Mouse (Mus musculus) WW6 (cell line): ENCODE data around the gene Cnn1.
"Not testable (repeated sequence)": the region's sequence is repeated elsewhere in the genome, so short reads cannot be mapped to it uniquely, and the experiment has no call there.

ENCODE experiments used
- DNase-seq: peaks from one replicate; pipeline ENCODE4 v3.0.0-alpha.2; 2013; ENCODE audit warnings: low read depth, low spot score

The Cnn1 gene

DNA sequence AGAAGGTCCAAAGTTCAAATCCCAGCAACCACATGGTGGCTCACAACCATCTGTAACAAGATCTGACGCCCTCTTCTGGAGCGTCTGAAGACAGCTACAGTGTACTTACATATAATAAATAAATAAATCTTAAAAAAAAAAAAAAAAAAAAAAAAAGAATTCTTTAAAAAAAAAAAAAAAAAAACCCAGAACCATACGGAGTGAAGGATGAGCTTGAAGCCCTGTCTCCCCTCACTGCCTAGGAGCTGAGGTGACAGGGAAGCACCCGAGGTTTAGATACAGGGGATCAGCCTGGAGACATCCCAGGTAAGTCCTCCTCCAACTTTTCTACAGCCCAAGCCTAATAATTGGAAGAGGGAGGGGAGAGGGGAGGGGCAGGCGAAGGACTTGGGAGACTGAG, 23.2 kb upstream of the Cnn1 start:
- not testable (repeated sequence) for DNase-seq

DNA sequence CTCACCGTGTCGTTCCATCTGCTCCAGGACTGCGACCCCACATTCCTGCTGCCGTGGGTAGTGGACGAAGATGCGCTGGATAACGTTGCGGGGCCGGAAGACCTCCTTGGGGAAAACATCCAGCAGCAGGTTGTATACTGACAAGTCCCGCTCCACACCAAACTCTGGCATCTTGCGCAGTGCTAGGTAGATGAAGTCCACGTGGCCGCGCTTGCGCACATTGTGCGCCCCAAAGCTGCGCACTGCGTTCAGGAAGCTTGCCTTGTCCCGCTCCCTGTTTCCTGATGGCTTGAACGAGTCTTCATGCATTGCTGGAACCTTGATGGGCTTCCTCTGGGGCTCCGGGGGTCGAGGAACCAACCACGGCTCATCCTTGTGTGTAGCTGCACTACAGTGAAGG, 22.8 kb upstream of the Cnn1 start:
- no peak for DNase-seq

DNA sequence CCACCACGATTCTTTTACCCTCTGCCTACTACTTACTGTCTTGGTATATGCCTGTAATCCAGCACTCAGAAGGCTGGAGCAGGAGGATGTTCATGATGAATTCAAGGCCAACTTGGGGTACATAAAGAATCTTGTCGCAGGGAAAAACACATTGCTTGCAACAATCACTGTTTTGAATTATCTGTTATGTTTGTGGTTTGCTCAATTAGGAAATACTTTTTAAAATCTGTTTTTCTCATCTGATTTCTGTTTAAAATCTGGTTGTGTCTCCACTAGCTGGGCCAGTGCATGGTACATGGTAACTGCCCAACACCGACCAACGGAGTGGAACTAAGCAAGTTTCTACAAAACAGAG, 14.4 kb upstream of the Cnn1 start:
- no peak for DNase-seq

DNA sequence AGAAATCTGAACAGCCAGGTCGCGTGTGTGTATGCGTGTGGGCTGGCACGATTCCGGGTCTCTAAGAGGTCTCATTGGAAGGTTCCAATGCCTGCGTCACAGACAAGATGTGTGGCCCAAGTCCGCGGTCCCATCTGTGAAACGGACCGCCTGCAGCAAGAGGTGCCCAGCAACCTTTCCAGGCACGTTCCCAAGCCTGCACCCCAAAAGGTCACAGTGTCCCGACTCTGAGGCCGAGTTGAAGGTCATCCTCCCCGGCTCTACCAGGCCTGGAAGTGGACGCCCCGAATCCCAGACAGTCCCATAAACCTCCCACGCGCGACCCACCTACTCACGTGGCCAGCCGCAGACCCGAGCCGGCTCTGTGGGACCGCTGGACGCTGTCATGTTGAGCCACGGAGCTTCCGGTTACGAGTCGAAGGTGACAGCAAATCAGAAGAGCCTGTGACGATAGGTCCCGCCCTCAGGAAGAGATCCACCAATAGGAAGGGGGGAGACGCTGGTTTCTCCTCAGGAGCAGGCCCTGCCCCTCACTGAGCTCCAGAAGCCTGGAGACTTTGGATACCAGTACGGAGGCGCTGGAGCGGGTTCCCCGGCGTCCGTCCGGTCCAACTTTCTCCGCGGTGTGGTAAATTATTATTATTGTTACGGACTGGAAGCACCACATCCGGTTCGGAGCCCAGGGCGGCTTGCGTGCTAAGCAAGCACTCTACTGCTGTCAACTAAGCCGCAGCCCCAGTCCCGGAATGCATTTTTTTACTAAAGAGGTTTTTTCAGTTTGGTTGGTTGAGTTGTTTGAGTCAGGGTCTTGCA, 13.8 kb upstream of the Cnn1 start, which contains the start of gene Ecsit:
Gene Ecsit, minus strand, starts transcription at position 417 of the 813 bp plus-strand sequence.
- peak; percentile 85 for DNase-seq

DNA sequence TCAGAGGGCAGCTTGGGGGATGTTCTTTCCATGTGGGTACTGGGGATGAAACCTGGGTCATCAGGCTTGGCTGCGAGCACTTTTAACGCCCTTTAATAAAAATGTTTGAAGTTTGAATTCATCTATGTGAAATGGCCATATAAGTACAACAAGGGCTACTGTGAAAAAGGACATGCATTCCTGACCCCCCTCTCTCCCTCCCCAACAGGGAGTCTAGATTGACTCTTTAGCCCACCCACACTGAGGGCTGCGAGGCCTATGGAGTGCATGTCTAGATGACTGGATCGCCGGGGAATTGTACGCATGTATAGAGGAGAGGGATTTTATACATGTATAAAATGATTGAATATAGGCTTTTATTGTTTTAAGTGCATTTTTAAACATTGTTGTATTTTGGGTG, 13.0 kb upstream of the Cnn1 start:
- DNase-seq = no peak

DNA sequence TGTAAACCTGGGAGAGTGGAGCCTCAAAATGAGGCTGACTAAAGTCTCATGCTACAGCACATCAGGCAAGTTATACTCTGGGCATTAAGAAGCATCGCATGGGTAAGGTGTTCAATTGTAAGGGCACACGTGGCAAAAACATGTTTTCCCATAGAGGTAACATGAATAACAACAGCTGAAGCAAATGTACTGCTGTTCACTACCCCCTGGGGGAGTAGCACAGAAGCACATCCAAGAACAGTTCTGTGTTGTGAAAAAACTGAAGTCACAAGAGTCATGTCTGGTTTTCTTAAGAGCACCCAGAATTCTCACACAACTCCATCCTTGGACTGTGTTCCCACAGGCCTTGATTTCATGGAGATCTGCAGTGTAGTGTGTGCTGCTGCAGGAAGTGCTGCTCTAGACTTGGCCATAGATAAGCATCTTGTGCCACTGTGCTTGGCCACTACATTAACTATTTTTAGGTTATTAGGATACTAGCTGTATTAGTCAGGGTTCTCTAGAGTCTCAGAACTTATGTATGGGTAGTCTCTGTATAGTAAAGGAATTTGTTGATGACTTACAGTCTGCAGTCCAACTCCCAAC, 11.9 kb upstream of the Cnn1 start:
- DNase-seq = no peak

DNA sequence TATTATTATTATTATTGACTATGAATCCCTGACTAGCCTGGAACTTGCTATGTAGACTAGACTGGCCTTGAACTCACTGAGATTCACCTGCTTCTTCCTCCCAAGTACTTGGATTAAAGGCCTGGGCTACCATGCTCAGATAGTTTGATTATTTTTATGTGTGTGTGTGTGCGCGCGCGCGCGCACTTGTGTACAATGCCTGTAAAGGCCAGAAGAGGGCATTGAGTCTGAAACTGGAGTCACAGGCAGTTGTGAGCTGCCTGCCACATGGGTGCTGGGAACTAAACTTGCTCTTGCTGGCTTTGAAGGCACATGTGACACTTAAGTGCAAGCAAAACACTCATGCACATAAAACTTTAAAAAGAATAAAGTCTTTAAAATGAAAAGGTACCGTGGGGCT, 9.7 kb upstream of the Cnn1 start:
- no peak for DNase-seq

DNA sequence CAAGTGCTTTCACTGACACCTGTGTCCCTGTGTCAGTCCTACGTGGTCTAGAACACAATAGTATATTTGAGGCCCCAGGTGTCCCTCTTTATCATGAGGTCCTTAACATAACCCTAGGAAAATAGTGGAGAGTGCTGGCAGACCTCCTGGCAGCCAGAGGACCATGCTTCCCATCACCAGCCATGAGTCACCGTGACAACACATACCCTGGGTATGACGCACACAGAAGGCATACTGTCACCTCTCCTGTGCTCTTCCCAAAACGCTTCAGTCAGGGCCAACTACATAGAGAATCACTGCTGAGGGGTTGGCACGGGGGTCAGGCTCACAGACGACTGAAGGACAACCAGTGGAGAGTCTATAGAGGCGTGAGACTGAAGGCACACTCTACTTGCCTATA, 9.0 kb upstream of the Cnn1 start:
- DNase-seq = no peak

DNA sequence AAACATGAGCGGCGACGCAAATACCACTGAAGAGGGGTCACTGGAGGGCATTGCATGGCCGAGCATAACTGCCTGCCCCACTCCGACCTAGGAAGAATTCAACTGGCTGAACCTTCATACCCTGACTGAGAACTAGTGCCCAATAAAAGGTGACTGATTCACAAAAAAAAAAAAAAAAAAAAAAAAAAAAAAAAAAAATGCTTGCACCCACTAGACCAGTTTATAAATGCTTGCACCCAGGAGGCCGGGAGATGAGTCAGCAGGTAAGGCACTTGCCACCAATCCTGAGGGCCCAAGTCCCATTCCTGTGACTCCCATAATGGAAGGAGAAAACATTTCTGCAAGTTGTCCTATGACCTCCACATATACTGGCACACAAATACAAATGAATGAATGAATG, 6.3 kb upstream of the Cnn1 start:
- DNase-seq = no peak

DNA sequence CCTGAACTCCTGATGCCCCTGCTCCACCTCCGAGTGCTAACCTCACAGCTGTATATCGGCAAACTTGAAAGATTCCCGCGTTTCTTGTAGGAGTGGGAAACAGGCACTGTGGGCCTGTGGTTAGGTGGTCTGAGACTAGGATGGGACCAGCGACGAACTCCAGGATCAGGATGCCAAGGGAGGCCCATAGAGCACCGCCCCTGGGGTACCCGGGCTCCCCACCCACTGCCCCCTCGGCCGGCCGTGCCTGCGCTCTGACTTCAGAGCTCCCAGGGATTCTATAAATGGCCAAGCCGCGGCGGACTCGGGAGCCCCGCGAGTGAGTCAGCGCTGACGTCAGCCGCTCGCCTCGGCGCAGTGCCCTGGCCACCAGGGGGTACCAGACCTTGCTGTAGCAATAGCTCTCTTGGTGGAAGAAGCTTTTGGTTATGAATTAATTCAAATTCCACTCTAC, 3.1 kb upstream of the Cnn1 start:
- DNase-seq = peak; percentile 42

DNA sequence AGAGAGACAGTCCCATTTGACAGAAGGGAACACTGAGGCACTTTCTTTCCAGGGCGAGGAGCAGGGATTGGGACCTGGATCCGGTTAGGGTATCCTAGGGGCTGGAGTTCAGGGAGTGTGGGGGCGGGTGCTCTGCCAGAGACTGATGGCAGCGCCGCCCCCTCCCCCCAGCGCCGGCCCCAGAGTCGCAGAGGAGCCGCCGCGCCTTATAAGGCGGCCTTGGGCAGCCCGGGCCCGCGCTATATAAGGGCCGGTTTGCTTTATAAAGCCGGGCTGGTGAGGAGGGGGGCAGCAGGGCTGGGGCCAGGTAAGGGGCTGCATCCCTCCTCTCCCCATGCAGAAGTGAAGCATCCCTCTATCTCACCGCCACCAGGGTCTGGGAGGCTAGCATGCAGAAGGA, 906 bp downstream of the Cnn1 start:
- no peak for DNase-seq

DNA sequence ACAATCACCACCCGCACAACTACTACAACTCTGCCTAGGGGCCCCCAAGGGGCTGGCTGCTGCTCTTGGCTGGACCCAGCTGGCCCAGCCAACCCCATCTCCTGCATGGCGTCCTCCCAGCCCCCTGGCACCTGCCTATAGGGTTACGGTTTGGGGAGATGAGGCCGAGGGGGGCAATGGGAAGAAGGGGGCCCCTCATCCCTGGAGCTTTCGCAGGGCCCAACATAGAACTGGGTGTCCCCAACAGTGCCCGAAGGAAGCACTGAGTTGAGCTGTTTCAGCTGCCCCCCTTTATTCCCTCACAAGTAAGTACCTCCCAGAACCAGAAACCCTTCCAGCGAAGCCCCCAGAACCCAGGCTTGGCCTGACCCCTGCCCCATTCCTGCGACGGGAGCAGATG, 9.2 kb downstream of the Cnn1 start:
- DNase-seq = no peak

DNA sequence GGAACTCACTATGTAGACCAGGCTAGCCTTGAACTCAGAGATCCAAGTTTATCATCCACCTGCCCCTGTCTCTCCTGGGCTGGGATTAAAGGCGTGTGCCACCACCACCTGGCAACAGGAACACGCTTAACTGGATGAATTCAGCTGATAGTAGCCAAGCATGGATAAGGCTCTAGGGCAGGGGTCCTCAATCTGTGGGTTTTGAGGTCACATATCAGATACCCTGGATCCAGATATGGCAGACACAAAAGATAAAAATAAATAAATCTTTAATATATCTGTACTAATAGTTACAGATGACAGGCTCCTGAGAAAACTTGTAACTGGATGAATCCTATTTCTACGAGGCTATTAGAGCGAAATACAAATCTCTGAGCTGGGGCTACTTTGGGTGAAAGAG, 16.6 kb downstream of the Cnn1 start:
- DNase-seq = no peak

DNA sequence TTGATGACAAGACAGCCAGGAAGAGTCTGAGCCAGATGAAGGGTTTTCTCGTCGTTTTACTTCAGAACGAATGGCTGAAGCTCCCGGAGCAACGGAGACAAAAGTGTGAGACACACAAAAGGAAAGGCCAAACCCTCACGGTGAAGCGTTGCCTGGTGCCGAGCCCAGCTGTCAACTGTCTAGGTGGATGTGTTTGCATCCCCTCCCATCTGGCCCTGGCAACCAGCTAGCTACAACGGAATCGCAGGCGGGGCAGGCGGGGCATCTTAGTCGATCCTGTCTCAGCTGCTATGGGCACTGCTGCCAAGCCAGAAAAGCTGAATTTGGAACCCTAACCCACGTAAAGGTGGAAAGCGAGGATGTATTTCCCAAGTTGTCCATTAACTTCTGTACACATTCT, 17.1 kb downstream of the Cnn1 start:
- no peak for DNase-seq

DNA sequence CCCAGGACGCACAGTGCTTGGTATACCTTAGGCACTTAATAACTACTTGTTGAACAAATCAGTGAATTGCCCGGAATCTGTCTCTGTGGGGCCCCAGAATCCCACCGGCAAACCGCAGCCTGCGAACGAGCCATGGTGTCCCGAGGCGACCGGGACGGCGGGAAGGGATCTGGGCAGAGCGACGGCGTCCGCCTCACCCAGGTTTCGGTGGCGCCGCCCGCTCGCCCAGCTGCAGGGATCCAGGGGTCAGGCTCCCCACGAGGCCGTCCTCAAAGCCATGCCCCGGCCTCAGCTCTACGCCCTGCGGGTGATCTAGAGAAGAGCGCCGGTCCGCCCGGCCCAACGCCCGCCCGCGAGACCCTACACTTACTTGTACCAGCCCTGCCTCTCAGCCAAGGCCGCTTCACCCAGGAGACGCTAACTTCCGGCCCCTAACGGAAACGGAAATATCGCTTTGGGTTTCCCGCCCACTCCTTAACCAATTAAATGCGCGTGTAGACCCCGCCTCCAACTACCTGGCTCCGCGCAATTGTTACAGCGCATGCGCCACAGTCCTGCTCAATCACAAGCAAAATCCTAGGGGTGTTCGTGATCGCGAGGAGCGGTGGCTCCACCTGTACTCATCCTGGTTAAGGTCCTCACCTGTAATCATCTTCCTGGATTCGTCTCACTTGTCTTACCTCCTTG, 17.9 kb downstream of the Cnn1 start, which contains the start of gene Elof1:
Gene Elof1, minus strand, starts transcription at position 433 of the 687 bp plus-strand sequence.
- DNase-seq = peak; percentile 94

DNA sequence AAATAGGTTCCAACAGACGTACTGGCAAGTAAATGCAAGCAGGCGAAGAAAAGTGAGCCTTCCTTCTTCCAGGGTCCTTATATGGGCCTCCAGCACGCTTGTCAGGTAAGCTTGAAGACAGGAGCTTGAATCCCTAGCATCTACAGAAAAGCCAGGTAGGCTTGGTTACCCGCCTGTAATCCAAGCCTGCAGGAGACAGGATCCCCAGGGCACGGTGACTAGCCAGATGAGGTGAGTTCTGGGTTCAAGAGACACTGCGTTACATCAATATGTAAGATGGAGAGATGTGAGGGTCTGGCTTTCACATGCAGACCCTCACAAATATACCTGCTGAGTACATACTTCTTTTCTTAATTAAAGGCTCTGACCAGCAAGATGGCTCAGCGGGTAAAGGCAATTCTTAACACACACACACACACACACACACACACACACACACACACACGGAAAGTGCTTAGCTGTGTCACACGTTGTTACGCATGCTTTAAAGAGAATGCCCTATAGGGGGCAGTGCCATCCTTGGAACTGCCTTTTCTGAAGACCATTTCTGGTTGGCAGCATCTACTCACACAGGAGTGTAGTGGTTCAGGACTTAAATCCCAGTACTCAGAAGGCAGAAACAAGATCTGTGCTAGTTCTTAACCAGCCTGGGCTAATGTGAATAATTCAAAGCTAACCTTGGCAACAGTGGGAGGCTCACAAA, 18.9 kb downstream of the Cnn1 start:
- DNase-seq = no peak

DNA sequence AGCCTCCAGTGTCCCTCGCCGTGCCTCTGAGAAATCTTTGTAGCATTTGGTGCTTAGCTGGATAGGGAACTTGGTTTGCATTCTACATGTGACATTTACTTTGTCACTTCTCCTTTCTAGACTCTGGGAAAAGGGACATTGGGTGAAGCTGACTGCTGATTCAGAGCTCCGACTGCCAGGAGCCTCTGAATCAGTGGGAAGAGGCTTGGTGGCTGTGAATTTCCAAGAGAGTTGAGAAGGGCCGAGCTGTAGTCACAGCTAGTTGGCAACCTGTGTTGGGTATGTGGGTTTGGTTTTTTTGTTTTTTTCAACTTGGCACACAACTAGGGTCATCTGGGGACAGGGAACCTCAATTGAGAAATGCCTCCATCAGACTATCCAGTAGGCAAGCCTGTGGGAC, 20.5 kb downstream of the Cnn1 start:
- DNase-seq = no peak

DNA sequence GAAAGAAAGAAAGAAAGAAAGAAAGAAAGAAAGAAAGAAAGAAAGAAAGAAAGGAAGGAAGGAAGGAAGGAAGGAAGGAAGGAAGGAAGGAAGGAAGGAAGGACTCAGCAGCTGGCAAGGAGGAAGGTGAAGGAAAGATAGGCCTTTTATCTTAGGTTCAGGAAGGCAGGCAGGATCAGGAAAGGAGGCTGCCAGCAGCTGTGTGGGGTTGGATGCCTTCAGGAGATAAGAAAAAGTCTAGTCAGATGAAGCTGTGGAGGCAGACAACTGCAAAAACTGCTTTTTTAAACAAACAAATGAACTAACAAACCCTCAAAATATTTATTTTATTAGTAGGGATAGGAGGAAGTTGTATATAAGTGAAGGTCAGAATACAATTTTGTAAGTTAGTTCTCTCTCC, 22.5 kb downstream of the Cnn1 start:
- DNase-seq = no peak

DNA sequence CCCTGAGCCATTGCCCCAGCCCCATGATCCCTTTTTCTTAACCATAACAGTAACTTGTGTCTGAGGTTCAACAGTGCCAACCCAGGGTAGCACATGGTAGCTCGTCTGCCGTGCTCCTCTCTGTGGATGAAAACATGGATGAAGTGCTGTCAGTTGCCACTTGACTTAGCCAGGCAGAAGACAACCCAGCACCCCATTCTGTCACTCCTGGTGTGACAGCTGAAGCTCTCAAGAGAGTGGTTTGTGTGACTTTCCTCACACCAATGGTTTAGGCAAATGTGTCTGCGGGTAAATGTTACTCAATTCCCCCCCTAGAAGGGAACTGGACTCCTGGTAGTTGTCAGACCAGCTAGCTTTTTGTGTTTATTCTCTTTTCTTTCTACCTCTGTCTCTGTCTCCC, 23.0 kb downstream of the Cnn1 start:
- no peak for DNase-seq

DNA sequence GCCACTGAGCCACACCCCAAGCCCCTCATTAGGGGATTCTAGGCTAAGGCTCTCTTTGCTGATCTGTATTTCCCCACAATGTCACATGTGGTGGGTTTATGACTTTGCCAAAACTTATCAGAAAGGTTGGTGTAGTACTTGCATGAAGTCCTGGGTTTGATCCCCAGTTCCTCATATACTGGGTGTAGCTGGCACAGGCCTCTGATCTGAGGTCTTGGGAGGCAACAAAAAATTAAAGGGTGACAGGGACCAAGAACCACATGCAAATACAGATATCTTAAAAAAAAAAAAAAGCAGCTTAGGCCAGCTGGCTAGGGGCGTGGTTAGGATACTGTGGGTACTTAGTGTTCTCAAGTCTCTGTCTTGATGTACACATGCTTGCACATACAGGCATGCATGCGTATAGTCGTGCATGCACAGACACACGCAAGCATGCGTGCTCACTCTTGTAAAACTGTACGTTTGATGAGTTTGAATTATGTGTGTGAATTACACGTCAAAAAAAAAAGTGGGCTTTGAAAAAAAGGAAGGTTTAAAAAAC, 24.1 kb downstream of the Cnn1 start:
- DNase-seq = no peak

DNA sequence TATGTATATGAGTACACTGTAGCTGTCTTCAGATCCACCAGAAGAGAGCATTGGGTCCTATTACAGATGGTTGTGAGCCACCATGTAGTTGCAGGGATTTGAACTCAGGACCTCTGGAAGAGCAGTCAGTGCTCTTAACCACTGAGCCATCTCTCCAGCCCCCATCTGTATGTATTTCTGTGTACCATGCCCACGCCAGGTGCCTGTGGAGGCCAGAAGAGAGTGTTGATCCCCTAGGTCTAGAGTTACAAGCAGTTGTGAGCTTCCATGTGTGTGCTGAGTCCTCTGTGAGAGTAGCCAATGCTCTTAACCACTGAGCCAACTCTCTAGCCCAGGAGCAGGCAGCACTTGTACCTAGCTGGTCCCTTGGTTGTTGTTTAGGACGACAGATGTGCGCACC, 25.2 kb downstream of the Cnn1 start:
- no peak for DNase-seq
